Mouse (Mus musculus): ENCODE results near the gene Aco2. TPM values are rescaled to one million over a fixed set of nuclear protein-coding genes. Genes with fewer than 3 reads are reported as not detected.

The Aco2 gene
- total RNA-seq, 2 experiments from 2014 or later, result 2,177 to 2,250 TPM

DNA sequence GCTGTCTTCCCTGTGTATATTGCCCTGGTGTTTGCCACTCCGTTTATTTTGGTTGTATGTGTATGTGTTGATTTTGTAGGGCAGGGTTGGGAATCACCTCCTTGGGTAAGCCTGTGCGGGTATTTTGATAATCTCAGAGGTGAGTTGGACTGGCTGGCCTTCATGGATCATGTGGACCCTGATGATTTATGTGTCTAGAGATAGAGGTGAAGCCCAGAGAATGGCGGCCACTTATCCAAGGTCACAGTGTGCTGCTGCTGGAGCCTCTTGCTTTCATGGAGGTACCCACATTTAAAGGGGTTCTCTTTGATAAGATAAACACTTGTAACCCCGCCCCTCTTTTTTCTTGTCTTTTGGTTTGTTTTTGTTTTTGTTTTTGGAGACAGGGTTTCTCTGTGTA lies 67.7 kb downstream of the Aco2 start:
- intact Hi-C loops (cut with DNase I), result no loop called here
- no peak for DNase-seq

DNA sequence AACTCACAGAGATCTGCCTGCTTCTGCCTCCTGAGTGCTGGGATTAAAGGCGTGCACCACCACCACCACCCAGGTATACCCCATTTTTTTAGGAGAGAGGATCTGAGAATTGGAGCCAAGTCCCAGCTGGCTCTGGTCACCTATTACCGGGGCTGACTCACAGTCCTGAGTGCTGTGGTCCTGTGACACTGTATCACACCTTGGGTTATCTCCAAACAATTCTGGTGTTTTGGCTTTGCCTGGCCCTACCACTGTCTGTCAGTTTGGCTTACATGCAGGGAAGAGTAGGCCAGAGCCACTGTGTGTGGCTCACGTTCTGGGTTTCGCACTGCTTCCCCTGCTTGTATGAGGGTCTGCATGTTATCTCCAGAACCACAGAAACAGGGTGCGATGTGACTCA lies 68.1 kb downstream of the Aco2 start:
- intact Hi-C loops (cut with DNase I), result no loop called here
- DNase-seq, result no peak

DNA sequence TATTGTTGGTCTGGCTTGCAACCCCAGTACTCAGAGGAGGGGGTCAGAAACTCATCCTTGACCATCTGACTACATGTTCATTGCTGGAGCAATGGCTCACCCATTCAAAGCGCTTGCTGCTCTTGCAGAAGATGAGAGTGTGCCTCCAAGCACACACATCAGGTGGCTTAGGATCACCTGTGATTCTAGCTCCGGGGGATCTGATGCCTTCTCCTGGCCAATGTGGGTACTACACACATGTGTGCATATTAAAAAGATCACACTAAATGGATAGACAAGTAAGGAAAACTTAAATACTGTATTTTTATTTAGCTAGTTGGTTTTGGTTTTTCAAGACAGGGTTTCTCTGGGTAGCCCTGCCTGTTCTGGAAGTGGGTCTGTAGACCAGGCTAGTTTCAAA lies 68.9 kb downstream of the Aco2 start:
- intact Hi-C loops (cut with DNase I), result no loop called here
- DNase-seq, result no peak

DNA sequence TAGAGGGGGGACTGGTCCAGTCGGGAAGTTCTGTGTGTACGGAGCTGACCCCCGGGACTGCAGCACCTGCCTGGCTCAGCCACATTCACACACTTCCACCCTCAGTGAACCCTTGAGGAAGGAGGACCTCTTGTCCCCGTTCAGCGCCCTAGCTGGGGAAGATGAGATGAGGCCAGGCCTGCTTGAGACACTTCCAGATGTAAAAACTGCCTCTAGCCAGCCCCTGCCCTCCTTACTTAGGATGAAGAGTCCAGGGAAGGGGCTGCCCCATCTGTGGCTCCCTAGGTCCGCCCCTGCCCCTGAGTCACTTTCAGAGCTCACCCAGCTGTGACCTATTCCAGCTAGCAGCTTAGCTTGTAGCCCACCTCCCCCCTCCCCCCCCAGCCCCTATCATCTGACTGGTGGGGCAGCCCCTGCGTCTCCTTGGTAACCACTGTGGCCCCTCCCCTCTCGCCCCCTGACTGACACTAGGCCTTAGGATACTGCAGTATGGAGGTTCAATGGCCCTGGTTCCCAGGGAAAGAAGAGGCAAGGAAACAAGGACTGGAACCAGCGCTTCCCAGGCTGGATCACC lies 71.2 kb downstream of the Aco2 start:
- intact Hi-C loops (cut with DNase I), result no loop called here
- no peak for DNase-seq

DNA sequence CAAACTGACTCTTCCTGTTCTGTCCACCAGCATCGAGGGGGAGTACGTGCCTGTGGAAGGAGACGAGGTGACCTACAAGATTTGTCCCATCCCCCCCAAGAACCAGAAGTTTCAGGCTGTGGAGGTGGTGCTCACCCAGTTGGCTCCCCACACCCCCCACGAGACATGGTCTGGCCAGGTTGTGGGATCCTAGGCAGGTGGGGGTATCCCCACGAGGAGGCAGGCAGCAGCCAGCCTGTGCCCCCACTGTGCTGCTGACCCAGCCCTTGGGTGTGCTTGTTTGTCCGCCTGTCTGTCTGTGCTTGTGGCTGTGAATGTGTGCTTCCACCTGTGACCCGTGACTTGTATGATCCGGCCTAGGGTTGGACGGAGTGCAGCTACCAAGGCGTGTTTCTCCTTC lies 77.0 kb downstream of the Aco2 start:
- intact Hi-C loops (cut with DNase I), result no loop called here
- no peak for DNase-seq

DNA sequence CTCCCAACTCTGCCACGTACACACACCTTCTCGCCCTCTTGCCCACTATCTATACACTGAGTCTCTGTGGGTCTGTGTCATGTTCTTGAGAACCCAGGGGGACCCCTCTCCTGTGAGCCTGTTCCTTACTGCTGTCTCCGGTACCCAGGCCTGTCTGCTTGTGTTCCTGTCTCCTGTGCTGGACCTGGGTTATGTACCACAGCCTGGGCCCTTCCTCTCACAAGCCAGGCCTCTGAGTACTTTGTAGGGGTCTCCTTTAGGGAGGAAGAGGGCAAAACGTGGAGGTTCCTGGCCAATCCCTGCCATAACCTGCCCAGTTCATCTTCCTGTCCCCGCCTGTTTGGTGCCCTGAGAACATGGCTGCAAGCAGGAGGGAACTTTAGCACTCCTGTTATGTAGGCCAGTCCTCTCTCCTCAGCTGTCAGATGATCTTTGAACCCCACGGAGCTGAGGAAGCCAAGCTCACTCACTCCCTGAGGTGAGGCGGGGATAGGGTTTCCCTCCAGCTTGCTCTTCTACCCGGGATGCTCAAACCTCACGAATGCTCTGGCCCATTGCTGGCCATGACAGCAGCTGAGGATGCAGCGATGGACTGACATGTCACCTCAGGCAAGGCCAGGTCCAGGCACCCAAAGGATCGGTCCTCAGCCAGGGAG lies 77.5 kb downstream of the Aco2 start:
- DNase-seq, result no peak
- intact Hi-C loops (cut with DNase I), result loop anchor here (10.0 kb wide), 1 partner anchor 285 kb away; no protein-coding TSS in a partner anchor

GRCm38 (mm10) chr15:81950716-81951115 lies 78.6 kb downstream of the Aco2 start:
- no peak for DNase-seq
- intact Hi-C loops (cut with DNase I), result loop anchor here (10.0 kb wide), 1 partner anchor 284 kb away; no protein-coding TSS in a partner anchor

- DNase-seq, result no peak
- intact Hi-C loops (cut with DNase I), result loop anchor here (10.0 kb wide), 1 partner anchor 284 kb away; no protein-coding TSS in a partner anchor
These were observed 79.0 kb downstream of the Aco2 start for GRCm38 (mm10) chr15:81951159-81951558.

- no peak for DNase-seq
- intact Hi-C loops (cut with DNase I), result loop anchor here (10.0 kb wide), 1 partner anchor 282 kb away; no protein-coding TSS in a partner anchor
These were observed 80.2 kb downstream of the Aco2 start for GRCm38 (mm10) chr15:81952310-81952709.

DNA sequence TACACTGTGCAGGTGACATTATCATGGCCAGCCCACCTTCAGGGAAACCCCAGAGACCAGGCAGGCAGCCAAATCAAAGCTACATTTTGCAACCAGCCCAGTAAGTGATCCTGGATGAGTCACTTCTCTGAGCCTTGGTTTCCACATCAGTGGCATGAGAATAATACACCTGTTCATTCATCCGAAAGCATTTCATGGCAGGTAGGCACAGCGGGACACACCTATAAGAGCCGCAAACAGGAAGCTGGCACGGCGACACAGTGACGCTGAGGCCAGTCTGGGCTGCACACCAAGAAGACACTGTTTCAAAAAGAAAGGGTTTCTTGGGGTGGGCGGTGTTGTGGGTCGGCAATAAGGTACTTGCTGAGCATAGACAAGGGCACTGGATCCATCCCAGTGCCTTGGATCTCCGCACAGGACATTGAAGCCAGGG lies 82.1 kb downstream of the Aco2 start:
- DNase-seq, result no peak
- intact Hi-C loops (cut with DNase I), result loop anchor here (10.0 kb wide), 1 partner anchor 281 kb away; no protein-coding TSS in a partner anchor

GRCm38 (mm10) chr15:81954716-81955115 lies 82.6 kb downstream of the Aco2 start:
- intact Hi-C loops (cut with DNase I), result loop anchor here (10.0 kb wide), 1 partner anchor 280 kb away; no protein-coding TSS in a partner anchor
- DNase-seq, result no peak

- intact Hi-C loops (cut with DNase I), result loop anchor here (10.0 kb wide), 1 partner anchor 279 kb away; no protein-coding TSS in a partner anchor
These were observed 83.3 kb downstream of the Aco2 start for GRCm38 (mm10) chr15:81955414-81955813.

GRCm38 (mm10) chr15:81956457-81956856 lies 84.3 kb downstream of the Aco2 start:
- intact Hi-C loops (cut with DNase I), result loop anchor here (10.0 kb wide), 1 partner anchor 278 kb away; no protein-coding TSS in a partner anchor
- DNase-seq, result peak in 1 of 2 experiments; percentile 53

More at GRCm38 (mm10) chr15:81955414-81955813, 83.3 kb downstream of the Aco2 start:
- no peak for DNase-seq

- DNase-seq, result no peak
- intact Hi-C loops (cut with DNase I), result loop anchor here (10.0 kb wide), 1 partner anchor 277 kb away; no protein-coding TSS in a partner anchor
These were observed 85.5 kb downstream of the Aco2 start for GRCm38 (mm10) chr15:81957598-81957997.

DNA sequence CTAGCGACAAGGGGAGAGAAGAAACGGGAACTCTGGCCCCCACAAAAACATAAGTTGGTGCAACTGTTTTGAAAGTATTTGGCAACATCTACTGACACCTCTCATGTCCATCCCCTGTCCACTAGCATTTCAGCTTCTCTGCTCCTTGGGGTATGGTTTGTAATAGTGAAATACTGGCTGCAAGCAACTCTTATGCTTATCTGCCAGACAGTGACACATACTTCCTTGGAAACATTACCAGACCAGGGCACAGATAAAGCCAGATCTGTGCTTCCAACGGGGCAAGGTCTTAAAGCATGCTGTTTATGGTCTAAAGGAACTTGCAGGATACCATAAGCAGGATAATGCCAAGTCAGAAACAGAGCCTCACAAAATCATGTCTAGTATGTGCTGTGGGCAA lies 86.8 kb downstream of the Aco2 start:
- DNase-seq, result no peak
- intact Hi-C loops (cut with DNase I), result loop anchor here (10.0 kb wide), 1 partner anchor 276 kb away; no protein-coding TSS in a partner anchor

DNA sequence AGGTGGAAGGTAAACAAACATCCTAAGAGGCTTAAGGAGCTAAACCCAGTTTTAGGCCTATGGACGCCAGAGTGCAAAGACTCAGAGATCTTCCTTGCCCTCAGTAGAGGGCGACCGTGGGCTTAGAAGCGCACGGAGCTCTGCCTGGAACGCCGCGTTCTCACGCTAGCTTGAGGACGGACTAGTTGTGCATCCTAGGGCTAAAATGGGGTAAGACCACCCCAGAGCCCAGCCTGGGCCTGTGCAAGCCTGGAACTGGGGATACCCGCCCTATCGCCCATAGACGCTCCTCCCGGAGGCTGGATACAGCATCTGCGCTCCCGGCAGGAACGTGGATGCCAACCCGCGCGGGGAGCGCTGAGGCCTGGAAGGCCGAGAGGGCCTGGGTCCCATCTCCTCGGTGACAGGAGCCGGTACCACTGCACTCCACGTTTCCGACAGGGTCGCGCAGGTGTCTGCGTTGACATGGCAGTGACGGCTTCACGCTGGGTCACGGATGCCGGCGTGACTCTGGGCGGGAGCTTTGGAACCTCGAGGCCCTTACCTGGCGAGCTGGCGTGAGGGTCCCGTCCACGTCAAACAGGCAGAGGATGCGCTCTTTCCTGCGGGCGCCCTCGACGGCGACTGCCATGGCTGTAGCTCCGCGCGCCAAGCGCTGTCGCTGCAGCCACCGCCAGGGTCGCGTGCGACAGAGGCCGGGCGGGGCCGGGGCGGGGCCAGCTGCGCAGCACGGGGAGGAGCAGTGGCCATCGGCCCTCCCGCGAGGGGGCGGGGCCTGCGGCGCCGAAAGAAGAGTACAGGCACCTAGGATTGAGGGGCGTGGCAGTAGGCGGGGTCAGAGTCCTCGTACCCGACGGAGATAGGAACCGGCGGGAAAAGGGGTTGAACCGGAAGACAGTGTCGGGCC lies 88.3 kb downstream of the Aco2 start, which contains the start of gene Pmm1:
Pmm1 (minus strand) TSS at position 760 of the 907 bp plus-strand sequence.
- DNase-seq, result peak; percentile 96 to 98
- intact Hi-C loops (cut with DNase I), result loop anchor here (1.0 to 2.0 kb wide), 3 partner anchors 29 to 80 kb away; partner anchors contain the start of gene Polr3h

DNA sequence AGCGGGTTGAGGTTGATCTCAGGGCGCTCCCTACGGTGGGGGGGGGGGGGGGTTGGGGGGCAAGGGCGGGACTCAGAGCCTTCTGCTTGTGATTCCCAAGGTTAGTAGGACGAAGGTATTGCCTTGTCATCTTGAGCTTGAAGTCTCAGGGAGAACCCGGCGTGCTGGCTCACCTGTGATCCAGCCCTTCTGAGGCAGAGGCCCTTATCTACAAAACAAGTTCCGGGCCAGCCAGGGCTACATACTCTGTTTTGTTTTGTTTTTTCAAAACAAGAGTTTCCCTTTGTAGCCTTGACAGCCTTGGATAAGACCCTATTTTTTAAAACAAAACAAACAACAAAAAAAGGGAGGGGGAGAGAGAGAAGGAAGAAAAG lies 89.0 kb downstream of the Aco2 start:
- DNase-seq, result no peak
- intact Hi-C loops (cut with DNase I), result loop anchor here (2.0 kb wide), 1 partner anchor 34 kb away; the partner anchor contains the start of gene Polr3h

DNA sequence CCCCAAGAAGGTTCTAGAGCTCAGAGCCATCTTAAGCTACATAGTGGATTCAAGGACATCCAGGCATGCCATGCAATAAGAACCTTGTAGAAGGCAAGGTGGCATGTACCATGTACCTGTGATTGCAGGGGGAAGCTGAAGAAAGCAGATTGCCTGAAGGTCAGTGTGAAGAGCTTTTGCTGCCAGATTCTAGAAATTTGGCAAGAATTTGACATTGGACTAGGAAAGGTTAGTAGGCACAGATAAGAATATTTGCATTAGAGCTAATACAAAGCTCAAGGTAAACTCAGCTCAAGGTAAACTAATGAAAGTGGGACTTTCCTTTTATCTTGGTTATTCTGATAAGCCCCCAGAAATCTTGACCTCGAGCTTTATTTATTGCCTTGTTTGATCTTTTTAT lies 92.2 kb downstream of the Aco2 start:
- no peak for DNase-seq
- intact Hi-C loops (cut with DNase I), result no loop called here

Data from heart, postnatal 36 days (tissue).